Mouse (Mus musculus): ENCODE measurements around the gene Gm13694.

DNA sequence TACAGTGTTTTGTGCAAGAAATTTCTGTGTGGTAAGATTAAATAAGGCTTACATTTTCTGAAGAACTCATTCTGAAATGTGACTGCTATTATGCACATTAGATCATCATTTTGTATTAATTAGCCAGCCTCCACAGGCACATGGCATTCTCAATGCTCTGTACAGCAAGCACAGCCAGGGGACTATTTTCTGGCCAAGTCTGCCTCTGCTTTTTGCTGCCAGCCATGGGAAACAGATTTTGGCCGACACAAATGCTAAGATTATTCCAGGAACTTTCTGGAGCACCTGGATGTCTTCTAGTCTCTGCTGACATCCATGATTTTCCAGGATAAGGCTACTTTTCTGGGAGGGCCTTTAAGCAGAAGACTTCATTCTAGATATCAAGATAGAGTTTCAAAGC, 30.2 kb downstream of the Gm13694 start:
- TF ChIP-seq CTCF (IDR thresholded peaks at IDR 0.05; ENCODE audit: low read depth) (no peak), EP300 (IDR thresholded peaks at IDR 0.05; ENCODE audit: low read depth) (no peak)

All from liver, postnatal 0 days (tissue).